Mouse (Mus musculus) left cerebral cortex, adult 8-10 months (tissue): ENCODE data around the gene Cyb5r3. TPM values are rescaled to one million over a fixed set of nuclear protein-coding genes. Genes with fewer than 3 reads are reported as not detected.

Source experiments
- DNase-seq, 2 experiments: peaks; one replicate each; pipeline ENCODE4 v3.0.0; 2022; ENCODE audit warnings: low spot score in 2 of 2
- total RNA-seq, 4 experiments: library from RNA; stranded (reverse); gene quantifications; 2 replicates each; pipeline ENCODE4 v1.2.4; 2022

The Cyb5r3 gene
- total RNA-seq, 4 experiments from 2014 or later = 74.6 to 85.7 (median 80.2) TPM

- no peak for DNase-seq
These were observed 64.6 kb downstream of the Cyb5r3 start for GRCm38 (mm10) chr15:83107814-83108213.

- DNase-seq = no peak
These were observed 66.0 kb downstream of the Cyb5r3 start for GRCm38 (mm10) chr15:83106426-83106825.

Other genes starting within 250 kb of the Cyb5r3 start
- gene Tcf20, start 184.7 kb downstream of the Cyb5r3 start, total RNA-seq = 100 to 1,000 TPM; 229 to 258 (median 236) TPM
- 1 to 10 TPM; 2.3 to 4.1 (median 3.6) TPM for gene Nfam1, start 139.3 kb downstream of the Cyb5r3 start, total RNA-seq
- 10 to 100 TPM in 2 of 4 experiments, 1 to 10 TPM in 2; 8.6 to 12.4 (median 10.0) TPM for gene Serhl, start 83.1 kb downstream of the Cyb5r3 start, total RNA-seq
- gene Rrp7a, start 49.8 kb downstream of the Cyb5r3 start, total RNA-seq = 100 to 1,000 TPM; 128 to 155 (median 146) TPM
- gene Poldip3, start 23.2 kb downstream of the Cyb5r3 start, total RNA-seq = 10 to 100 TPM; 93.8 to 98.2 (median 96.0) TPM
- 1 to 10 TPM; 3.2 to 5.9 (median 5.4) TPM for gene A4galt, start 79.2 kb upstream of the Cyb5r3 start, total RNA-seq
- 10 to 100 TPM; 21.8 to 28.5 (median 23.8) TPM for gene Arfgap3, start 177.7 kb upstream of the Cyb5r3 start, total RNA-seq